Mouse (Mus musculus) embryonic facial prominence, embryonic 15.5 days (tissue): Measurements from ENCODE around the gene Shisa6. TPM values are rescaled to one million over a fixed set of nuclear protein-coding genes. Genes with fewer than 3 reads are reported as not detected.

Experiments used
- ATAC-seq: fragments of 200-750 bp; cut with Nextera tagmentation; 2 replicates; pipeline ENCODE4 v1.8.0; 2017; ENCODE audit warnings: low read depth, moderate TSS enrichment; ENCODE audit not compliant: insufficient number of reproducible peaks, low FRiP score, low TSS enrichment
- H3K27ac ChIP-seq: fragments of 300-500 bp; sonication (generic); replicated peaks from 2 replicates; pipeline ENCODE4 v1.5.1; 2015; ENCODE audit warnings: mild to moderate bottlenecking, inconsistent platforms
- H3K27me3 ChIP-seq: fragments of 300-500 bp; sonication (generic); 2 replicates; pipeline ENCODE4 v1.6.1; 2015; ENCODE audit warnings: inconsistent platforms
- H3K36me3 ChIP-seq: fragments of 300-500 bp; sonication (generic); 2 replicates; pipeline ENCODE4 v1.6.1; 2015; ENCODE audit warnings: mild to moderate bottlenecking, inconsistent platforms
- H3K4me1 ChIP-seq: fragments of 300-500 bp; sonication (generic); 2 replicates; pipeline ENCODE4 v1.6.1; 2015; ENCODE audit warnings: inconsistent platforms
- H3K4me2 ChIP-seq: fragments of 300-500 bp; sonication (generic); replicated peaks from 2 replicates; pipeline ENCODE4 v1.6.1; 2015; ENCODE audit warnings: mild to moderate bottlenecking, inconsistent platforms
- H3K4me3 ChIP-seq: fragments of 300-500 bp; sonication (generic); replicated peaks from 2 replicates; pipeline ENCODE4 v1.5.1; 2015; ENCODE audit warnings: mild to moderate bottlenecking, inconsistent platforms
- H3K9ac ChIP-seq: fragments of 300-500 bp; sonication (generic); 2 replicates; pipeline ENCODE4 v1.6.1; 2015; ENCODE audit warnings: inconsistent platforms
- H3K9me3 ChIP-seq: fragments of 300-500 bp; sonication (generic); replicated peaks from 2 replicates; pipeline ENCODE4 v1.6.1; 2016; ENCODE audit warnings: inconsistent platforms
- WGBS: fragments of 180-500 bp; shearing (Covaris S2); methylation state at CpG from one replicate; pipeline ENCODE4 v1.1.7; 2015; 5-methylcytosine and 5-hydroxymethylcytosine counted together
- polyA plus RNA-seq: library from polyadenylated mRNA; unstranded; fragments of >200 nt; fragmentation: Nextera tagmentation; extraction: Ambion mirVana; gene quantifications from 2 replicates; pipeline ENCODE4 v1.2.1, GENCODE M21; 2015

Gene Shisa6
- polyA plus RNA-seq, 1 experiment from 2014 or later, result 0.07 TPM

GRCm38 (mm10) chr11:66526981-66527320 lies 1.2 kb upstream of the Shisa6 start:
- Histone ChIP-seq H3K27me3 (peaks cover 82% of the 10 kb centered on the region), H3K9me3 (no peaks in the 10 kb centered on the region), H3K9ac (no peak overlapping the region), H3K4me2 (peak overlapping the region; percentile 89), H3K4me1 (peaks cover 20% of the 10 kb centered on the region), H3K36me3 (no peaks in the 10 kb centered on the region), H3K4me3 (peak overlapping the region; percentile 51), H3K27ac (no peak overlapping the region)
- no peak for ATAC-seq
- WGBS, result 4% methylated on average over 5 of the region's 5 CpGs

DNA sequence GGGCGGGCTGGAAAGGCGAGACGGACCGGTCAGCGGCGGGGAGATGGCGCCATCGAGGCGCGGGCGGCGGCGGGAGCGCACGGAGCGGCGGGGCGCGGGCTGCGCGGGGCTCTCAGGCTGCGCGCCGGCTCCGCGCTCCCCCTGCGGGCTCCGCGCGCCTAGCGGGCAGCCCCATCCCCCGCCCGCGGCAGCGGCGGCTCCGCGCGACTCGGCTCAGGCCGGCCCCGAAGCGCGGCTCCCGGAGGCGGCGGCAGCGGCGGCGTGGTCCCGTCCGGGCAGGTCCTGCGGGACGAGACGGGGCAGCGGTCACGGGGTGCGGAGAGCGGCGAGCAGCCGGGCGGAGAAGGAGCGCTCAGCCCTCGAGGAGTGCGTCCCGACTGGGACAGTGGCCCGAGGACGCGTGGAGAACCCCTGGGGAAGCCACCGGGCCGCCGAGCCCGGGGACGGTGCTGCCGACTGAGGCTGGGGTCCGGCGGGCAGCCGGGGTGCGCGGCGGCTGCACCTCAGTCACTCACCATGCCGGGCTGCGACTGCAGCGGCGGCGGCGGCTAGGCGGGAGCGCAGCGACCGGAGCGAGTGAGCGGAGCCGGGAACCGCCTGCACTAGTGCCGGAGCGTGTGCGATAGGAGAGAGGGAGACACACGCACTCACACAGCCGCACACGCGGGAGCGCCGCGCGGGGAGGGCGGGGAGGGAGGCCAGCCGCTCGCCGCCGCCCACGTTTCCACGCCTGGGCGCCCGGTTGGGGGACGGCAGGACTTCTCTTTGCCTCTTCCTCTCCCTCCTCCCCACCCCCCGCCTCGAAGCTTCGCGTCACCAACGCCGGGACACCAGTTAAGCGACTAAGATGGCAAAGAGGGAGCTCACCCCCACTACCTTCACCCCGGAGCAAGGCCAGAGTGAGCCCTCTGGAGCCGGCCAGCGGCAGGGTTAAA lies 549 bp upstream of the Shisa6 start:
- peak overlapping the region; percentile 89 for H3K4me2 ChIP-seq
- H3K4me3 ChIP-seq, result peak overlapping the region; percentile 51
- WGBS, result under 1% methylated on average over 112 of the region's 126 CpGs
- H3K27me3 ChIP-seq, result peaks cover 88% of the 10 kb centered on the region
- no peak overlapping the region for H3K9ac ChIP-seq
- ATAC-seq, result peak; percentile 37; the same call in 1 of the 2 replicates
- H3K9me3 ChIP-seq, result no peaks in the 10 kb centered on the region
- no peaks in the 10 kb centered on the region for H3K36me3 ChIP-seq
- no peak overlapping the region for H3K27ac ChIP-seq
- H3K4me1 ChIP-seq, result peaks cover 20% of the 10 kb centered on the region

- WGBS, result 52% methylated on average over 4 of the region's 4 CpGs
Observed at GRCm38 (mm10) chr11:66524251-66524650, 1.5 kb downstream of the Shisa6 start.

GRCm38 (mm10) chr11:66522376-66522775 lies 3.4 kb downstream of the Shisa6 start:
- 53% methylated on average over 4 of the region's 4 CpGs for WGBS
- H3K27me3 ChIP-seq, result peaks cover 58% of the 10 kb centered on the region
- no peak overlapping the region for H3K27ac ChIP-seq
- H3K4me2 ChIP-seq, result no peak overlapping the region
- no peaks in the 10 kb centered on the region for H3K36me3 ChIP-seq
- ATAC-seq, result no peak
- H3K4me3 ChIP-seq, result no peak overlapping the region
- peaks cover 20% of the 10 kb centered on the region for H3K4me1 ChIP-seq
- H3K9me3 ChIP-seq, result no peaks in the 10 kb centered on the region
- no peak overlapping the region for H3K9ac ChIP-seq

More at GRCm38 (mm10) chr11:66524251-66524650, 1.5 kb downstream of the Shisa6 start:
- ATAC-seq, result no peak
- H3K4me3 ChIP-seq, result no peak overlapping the region
- H3K9me3 ChIP-seq, result no peaks in the 10 kb centered on the region
- H3K27me3 ChIP-seq, result peaks cover 77% of the 10 kb centered on the region
- H3K4me1 ChIP-seq, result peaks cover 20% of the 10 kb centered on the region
- no peaks in the 10 kb centered on the region for H3K36me3 ChIP-seq
- no peak overlapping the region for H3K27ac ChIP-seq
- H3K4me2 ChIP-seq, result no peak overlapping the region
- H3K9ac ChIP-seq, result no peak overlapping the region

GRCm38 (mm10) chr11:66519386-66519785 lies 6.4 kb downstream of the Shisa6 start:
- Histone ChIP-seq H3K4me3 (no peak overlapping the region), H3K27me3 (peaks cover 28% of the 10 kb centered on the region), H3K9me3 (no peaks in the 10 kb centered on the region), H3K4me2 (no peak overlapping the region), H3K9ac (no peak overlapping the region), H3K36me3 (no peaks in the 10 kb centered on the region), H3K4me1 (no peaks in the 10 kb centered on the region), H3K27ac (no peak overlapping the region)
- WGBS, result 79% methylated on average over 6 of the region's 6 CpGs
- no peak for ATAC-seq

- 87% methylated on average over 5 of the region's 5 CpGs for WGBS
- Histone ChIP-seq H3K27me3 (no peaks in the 10 kb centered on the region), H3K4me2 (no peak overlapping the region), H3K4me1 (no peaks in the 10 kb centered on the region), H3K4me3 (no peak overlapping the region), H3K9ac (no peak overlapping the region), H3K9me3 (no peaks in the 10 kb centered on the region), H3K36me3 (no peaks in the 10 kb centered on the region), H3K27ac (no peak overlapping the region)
- ATAC-seq, result no peak
Observed at GRCm38 (mm10) chr11:66514346-66514745, 11.4 kb downstream of the Shisa6 start.

DNA sequence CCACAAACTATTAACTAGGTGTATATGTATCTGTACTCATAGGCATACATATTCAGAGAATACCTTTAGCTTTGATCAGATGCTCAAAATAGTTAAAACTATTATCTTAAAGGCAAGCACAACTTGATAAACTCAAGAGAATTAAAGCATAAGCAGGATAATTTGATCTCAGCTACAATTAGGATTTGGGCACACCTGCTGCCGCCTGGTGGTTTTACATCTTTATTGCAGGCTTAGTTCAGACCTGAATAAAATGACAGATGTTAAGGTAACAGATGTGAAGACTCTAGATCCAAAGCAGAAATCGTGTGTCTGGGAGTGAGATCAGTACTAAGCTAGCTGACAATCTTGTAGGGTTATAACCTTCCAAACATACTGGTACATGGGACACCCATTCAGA lies 24.8 kb downstream of the Shisa6 start:
- Histone ChIP-seq H3K4me3 (no peak overlapping the region), H3K27ac (no peak overlapping the region), H3K9me3 (no peaks in the 10 kb centered on the region), H3K27me3 (no peaks in the 10 kb centered on the region), H3K4me2 (no peak overlapping the region), H3K4me1 (0 out of 2 replicates have a peak, but pooled peaks cover 4% of the 10 kb centered on the region), H3K9ac (no peak overlapping the region), H3K36me3 (no peaks in the 10 kb centered on the region)
- no peak for ATAC-seq
- 68% methylated on average over 2 of the region's 2 CpGs for WGBS

DNA sequence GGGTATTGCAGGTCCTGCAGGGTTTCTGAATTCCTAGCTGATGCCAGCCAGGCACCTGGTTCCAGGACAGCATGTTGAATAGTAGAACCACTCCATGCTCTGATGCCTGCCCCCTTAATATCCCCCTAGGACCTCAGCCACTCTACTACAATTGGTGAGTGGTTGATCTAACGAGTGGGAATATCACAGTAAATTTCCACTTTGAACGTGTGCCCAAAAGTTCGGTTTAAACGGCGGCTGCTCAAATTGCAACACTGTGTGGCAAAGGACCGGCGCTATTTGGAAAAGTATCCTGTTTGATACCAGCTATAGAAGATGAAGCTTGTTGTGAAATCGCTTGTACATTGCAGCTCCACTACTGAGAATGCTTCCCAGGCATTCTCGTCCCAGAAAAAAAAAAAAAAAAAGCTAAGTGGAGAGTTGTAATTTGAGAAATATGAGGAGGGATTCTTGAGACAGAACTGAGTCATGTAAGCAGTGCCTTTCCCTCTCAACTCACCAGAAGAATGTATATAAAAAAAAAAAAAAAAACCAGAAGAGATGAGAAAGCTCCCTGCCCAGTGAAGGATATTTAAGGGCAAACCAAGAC lies 26.8 kb downstream of the Shisa6 start:
- 53% methylated on average over 9 of the region's 9 CpGs for WGBS
- H3K27ac ChIP-seq, result no peak overlapping the region

GRCm38 (mm10) chr11:66496235-66496634 lies 29.5 kb downstream of the Shisa6 start:
- H3K36me3 ChIP-seq, result no peaks in the 10 kb centered on the region
- WGBS, result 75% methylated on average over 9 of the region's 9 CpGs
- H3K27ac ChIP-seq, result no peak overlapping the region

More for the DNA sequence above, 26.8 kb downstream of the Shisa6 start:
- H3K9ac ChIP-seq, result no peak overlapping the region
- no peak overlapping the region for H3K4me3 ChIP-seq
- H3K4me1 ChIP-seq, result 0 out of 2 replicates have a peak, but pooled peaks cover 4% of the 10 kb centered on the region
- no peak for ATAC-seq
- no peaks in the 10 kb centered on the region for H3K27me3 ChIP-seq
- H3K36me3 ChIP-seq, result no peaks in the 10 kb centered on the region
- no peak overlapping the region for H3K4me2 ChIP-seq
- no peaks in the 10 kb centered on the region for H3K9me3 ChIP-seq

DNA sequence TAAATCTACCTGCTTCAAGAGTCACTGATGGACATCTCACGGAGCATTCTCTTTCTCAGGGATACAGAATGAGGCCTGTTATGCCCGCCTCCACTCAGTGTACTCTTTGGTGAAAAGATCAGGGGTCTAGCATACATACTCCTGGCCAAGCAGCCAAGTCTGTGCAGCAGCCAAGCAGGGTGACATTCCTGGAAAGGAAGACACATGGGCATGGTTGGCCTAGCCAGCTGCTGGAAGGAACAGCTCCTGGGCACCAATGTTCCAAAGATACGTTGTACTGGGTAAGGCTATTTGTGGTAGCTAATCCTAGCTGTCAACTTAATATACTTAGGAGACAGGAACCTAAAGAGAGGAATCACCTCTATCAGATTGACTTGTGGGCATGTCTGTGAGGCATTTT lies 31.4 kb downstream of the Shisa6 start:
- 80% methylated on average over 3 of the region's 3 CpGs for WGBS
- Histone ChIP-seq H3K27me3 (no peaks in the 10 kb centered on the region), H3K36me3 (no peaks in the 10 kb centered on the region), H3K27ac (no peak overlapping the region), H3K9me3 (no peaks in the 10 kb centered on the region), H3K4me3 (no peak overlapping the region), H3K4me1 (0 out of 2 replicates have a peak, but pooled peaks cover 4% of the 10 kb centered on the region), H3K4me2 (no peak overlapping the region), H3K9ac (no peak overlapping the region)
- no peak for ATAC-seq

More at GRCm38 (mm10) chr11:66496235-66496634, 29.5 kb downstream of the Shisa6 start:
- Histone ChIP-seq H3K27me3 (no peaks in the 10 kb centered on the region), H3K4me2 (no peak overlapping the region), H3K4me1 (0 out of 2 replicates have a peak, but pooled peaks cover 4% of the 10 kb centered on the region), H3K4me3 (no peak overlapping the region), H3K9me3 (no peaks in the 10 kb centered on the region), H3K9ac (no peak overlapping the region)
- ATAC-seq, result no peak

- ATAC-seq, result no peak
- Histone ChIP-seq H3K27me3 (no peaks in the 10 kb centered on the region), H3K27ac (no peak overlapping the region), H3K4me2 (no peak overlapping the region), H3K9me3 (no peaks in the 10 kb centered on the region), H3K4me3 (no peak overlapping the region), H3K4me1 (no peaks in the 10 kb centered on the region), H3K36me3 (no peaks in the 10 kb centered on the region), H3K9ac (no peak overlapping the region)
- WGBS, result 80% methylated on average over 4 of the region's 4 CpGs
Observed at GRCm38 (mm10) chr11:66487765-66488164, 38.0 kb downstream of the Shisa6 start.
